Mouse (Mus musculus) MEL (cell line): ENCODE measurements at regions not wholly inside any gene's neighbourhood (a gene's known extent, or its start where the extent isn't known, plus 50 kb on each side); places are given as distances from the start of the nearest gene placed in this dataset.

Experiments
- DNase-seq: peaks from one replicate; pipeline ENCODE4 v3.0.0; 2011; ENCODE audit warnings: low read depth, low spot score
- H3K27ac ChIP-seq: 2 replicates; pipeline ENCODE4 v1.5.1; 2012; ENCODE audit warnings: low read depth, mild to moderate bottlenecking, control low read depth, low read length, moderate library complexity; ENCODE audit not compliant: control insufficient read depth
- H3K27me3 ChIP-seq, 2 experiments: fragments of 150-350 bp in 1 of 2; sonication (generic) in 1 of 2; 2 replicates each; pipeline ENCODE4 v1.6.1; 2012; ENCODE audit warnings: low read length in 2 of 2, mild to moderate bottlenecking in 2 of 2, improper control_type of control experiment in 1 of 2, moderate library complexity in 1 of 2; ENCODE audit not compliant: insufficient read depth in 2 of 2, control insufficient read depth in 1 of 2
- H3K36me3 ChIP-seq, 2 experiments: 2 replicates each; pipeline ENCODE4 v1.6.1; 2012 to 2014; ENCODE audit warnings: low read length in 2 of 2, improper control_type of control experiment in 1 of 2, inconsistent platforms in 1 of 2, mild to moderate bottlenecking in 1 of 2; ENCODE audit not compliant: insufficient read depth in 2 of 2, control insufficient read depth in 1 of 2
- H3K4me1 ChIP-seq, 2 experiments: fragments of 150-350 bp in 1 of 2; sonication (generic) in 1 of 2; 2 replicates each; pipeline ENCODE4 v1.6.1; 2012; ENCODE audit warnings: low read length in 2 of 2, improper control_type of control experiment in 1 of 2, mild to moderate bottlenecking in 1 of 2; ENCODE audit not compliant: insufficient read depth in 2 of 2, control insufficient read depth in 1 of 2
- H3K4me3 ChIP-seq, 2 experiments: fragments of 150-350 bp in 1 of 2; sonication (generic) in 1 of 2; 2 replicates each; pipeline ENCODE4 v1.5.1; 2012; ENCODE audit warnings: low read depth in 2 of 2, low read length in 2 of 2, mild to moderate bottlenecking in 2 of 2, moderate library complexity in 2 of 2, control low read depth in 1 of 2, improper control_type of control experiment in 1 of 2; ENCODE audit not compliant: control insufficient read depth in 1 of 2, insufficient read depth in 1 of 2
- H3K79me2 ChIP-seq: 2 replicates; pipeline ENCODE4 v1.6.1; 2012; ENCODE audit warnings: mild to moderate bottlenecking, low read length, moderate library complexity; ENCODE audit not compliant: control insufficient read depth, poor library complexity, insufficient read depth
- H3K9ac ChIP-seq: 2 replicates; pipeline ENCODE4 v1.6.1; 2012; ENCODE audit warnings: low read depth, mild to moderate bottlenecking, control low read depth, low read length, moderate library complexity; ENCODE audit not compliant: control insufficient read depth, poor library complexity, severe bottlenecking
- H3K9me3 ChIP-seq: fragments of 150-350 bp; sonication (generic); replicated peaks from 2 replicates; pipeline ENCODE4 v1.6.1; 2012; ENCODE audit warnings: mild to moderate bottlenecking, low read length, improper control_type of control experiment, moderate library complexity; ENCODE audit not compliant: insufficient read depth
- CHD1 ChIP-seq: IDR thresholded peaks from 2 replicates; pipeline ENCODE4 v1.6.1; 2012; ENCODE audit warnings: low read depth, mild to moderate bottlenecking, inconsistent platforms, low read length, improper control_type of control experiment
- CHD2 ChIP-seq: IDR thresholded peaks from 2 replicates; pipeline ENCODE4 v1.6.1; 2011; ENCODE audit warnings: low read length, improper control_type of control experiment
- ELF1 ChIP-seq: IDR thresholded peaks from 2 replicates; pipeline ENCODE4 v1.6.1; 2014; ENCODE audit warnings: low read depth, mild to moderate bottlenecking, inconsistent platforms, low read length, improper control_type of control experiment, moderate library complexity
- EP300 ChIP-seq, 2 experiments: IDR thresholded peaks; 2 replicates each; pipeline ENCODE4 v1.6.1; 2011; ENCODE audit warnings: improper control_type of control experiment in 2 of 2, low read length in 2 of 2, low read depth in 1 of 2, mild to moderate bottlenecking in 1 of 2
- GABPA ChIP-seq: IDR thresholded peaks from 2 replicates; pipeline ENCODE4 v1.6.1; 2012; ENCODE audit warnings: low read depth, mild to moderate bottlenecking, inconsistent platforms, low read length, improper control_type of control experiment, moderate library complexity
- JUND ChIP-seq: IDR thresholded peaks from 2 replicates; pipeline ENCODE4 v1.6.1; 2011; ENCODE audit warnings: low read depth, mild to moderate bottlenecking, improper control_type of control experiment, low read length
- KAT2A ChIP-seq: conservative IDR thresholded peaks from 2 replicates; pipeline ENCODE4 v1.6.1; 2012; ENCODE audit warnings: low read depth, low read length, improper control_type of control experiment, inconsistent platforms
- MAFK ChIP-seq: IDR thresholded peaks from 2 replicates; pipeline ENCODE4 v1.6.1; 2011; ENCODE audit warnings: low read depth, mild to moderate bottlenecking, low read length, improper control_type of control experiment, borderline replicate concordance
- MAX ChIP-seq: IDR thresholded peaks from 2 replicates; pipeline ENCODE4 v1.6.1; 2011; ENCODE audit warnings: low read length, improper control_type of control experiment
- MEF2A ChIP-seq: IDR thresholded peaks from 2 replicates; pipeline ENCODE4 v1.6.1; 2014; ENCODE audit warnings: low read depth, mild to moderate bottlenecking, inconsistent platforms, low read length, improper control_type of control experiment; ENCODE audit not compliant: poor library complexity, insufficient replicate concordance, severe bottlenecking; ENCODE audit errors: extremely low read depth
- MYB ChIP-seq: IDR thresholded peaks from 2 replicates; pipeline ENCODE4 v1.6.1; 2011; ENCODE audit warnings: mild to moderate bottlenecking, low read depth, low read length, improper control_type of control experiment
- NRF1 ChIP-seq: IDR thresholded peaks from 2 replicates; pipeline ENCODE4 v1.6.1; 2014; ENCODE audit warnings: low read depth, mild to moderate bottlenecking, inconsistent platforms, low read length, improper control_type of control experiment, moderate library complexity; ENCODE audit not compliant: poor library complexity, insufficient read depth, severe bottlenecking
- POLR2A ChIP-seq, 2 experiments: IDR thresholded peaks; 2 replicates each; pipeline ENCODE4 v1.6.1; 2011 to 2012; ENCODE audit warnings: low read length in 2 of 2, mild to moderate bottlenecking in 2 of 2, control low read depth in 1 of 2, improper control_type of control experiment in 1 of 2, low read depth in 1 of 2, moderate library complexity in 1 of 2; ENCODE audit not compliant: control insufficient read depth in 1 of 2, insufficient read depth in 1 of 2, poor library complexity in 1 of 2
- POLR2AphosphoS5 ChIP-seq: IDR thresholded peaks from 2 replicates; pipeline ENCODE4 v1.6.1; 2012; ENCODE audit warnings: low read depth, borderline replicate concordance, mild to moderate bottlenecking, inconsistent platforms, low read length, moderate library complexity, mixed read lengths
- RAD21 ChIP-seq: IDR thresholded peaks from 2 replicates; pipeline ENCODE4 v1.6.1; 2011; ENCODE audit warnings: mild to moderate bottlenecking, low read depth, low read length, improper control_type of control experiment
- RCOR1 ChIP-seq: IDR thresholded peaks from 2 replicates; pipeline ENCODE4 v1.6.1; 2012; ENCODE audit warnings: low read depth, mild to moderate bottlenecking, inconsistent platforms, low read length, improper control_type of control experiment
- TBP ChIP-seq: IDR thresholded peaks from 2 replicates; pipeline ENCODE4 v1.8.0; 2011; ENCODE audit warnings: low read depth, low read length, improper control_type of control experiment
- TCF12 ChIP-seq: IDR thresholded peaks from 2 replicates; pipeline ENCODE4 v1.6.1; 2014; ENCODE audit warnings: low read depth, mild to moderate bottlenecking, inconsistent platforms, low read length, improper control_type of control experiment, moderate library complexity
- UBTF ChIP-seq: IDR thresholded peaks from 2 replicates; pipeline ENCODE4 v1.6.1; 2012; ENCODE audit warnings: low read depth, mild to moderate bottlenecking, inconsistent platforms, low read length, improper control_type of control experiment, moderate library complexity, borderline replicate concordance; ENCODE audit not compliant: insufficient read depth
- USF1 ChIP-seq: IDR thresholded peaks from 2 replicates; pipeline ENCODE4 v1.6.1; 2014; ENCODE audit warnings: low read depth, mild to moderate bottlenecking, inconsistent platforms, low read length, improper control_type of control experiment, moderate library complexity
- USF2 ChIP-seq, 2 experiments: IDR thresholded peaks; 2 replicates each; pipeline ENCODE4 v1.6.1; 2011 to 2012; ENCODE audit warnings: improper control_type of control experiment in 2 of 2, low read length in 2 of 2, borderline replicate concordance in 1 of 2, inconsistent platforms in 1 of 2, low read depth in 1 of 2, mild to moderate bottlenecking in 1 of 2; ENCODE audit not compliant: insufficient read depth in 1 of 2
- ZC3H11A ChIP-seq: IDR thresholded peaks from 2 replicates; pipeline ENCODE4 v1.6.1; 2012; ENCODE audit warnings: low read depth, mild to moderate bottlenecking, inconsistent platforms, low read length, improper control_type of control experiment
- ZMIZ1 ChIP-seq: IDR thresholded peaks from 2 replicates; pipeline ENCODE4 v1.6.1; 2012; ENCODE audit warnings: low read depth, mild to moderate bottlenecking, inconsistent platforms, low read length, improper control_type of control experiment, moderate library complexity
- ZNF384 ChIP-seq: IDR thresholded peaks from 2 replicates; pipeline ENCODE4 v1.6.1; 2012; ENCODE audit warnings: low read depth, mild to moderate bottlenecking, inconsistent platforms, low read length, improper control_type of control experiment

- Histone ChIP-seq H3K36me3 (no peaks in the 10 kb centered on the region), H3K9me3 (no peaks in the 10 kb centered on the region), H3K79me2 (no peaks in the 10 kb centered on the region), H3K9ac (no peak overlapping the region), H3K27ac (no peak overlapping the region), H3K4me1 (no peaks in the 10 kb centered on the region), H3K4me3 (no peak overlapping the region), H3K27me3 (no peaks in the 10 kb centered on the region)
- TF ChIP-seq ZC3H11A, result no peak
- TF ChIP-seq ZNF384, result no peak
- no peak for TF ChIP-seq MAFK
- no peak for TF ChIP-seq MEF2A
- no peak for TF ChIP-seq GABPA
- no peak for TF ChIP-seq TBP
- no peak for TF ChIP-seq POLR2AphosphoS5
- TF ChIP-seq KAT2A, result no peak
- no peak for TF ChIP-seq ELF1
- no peak for TF ChIP-seq USF2 (IDR thresholded peaks at IDR 0.05; ENCODE audit: borderline replicate concordance in 1 of 2, insufficient read depth in 1 of 2, low read depth in 1 of 2, low read length in 2 of 2)
- TF ChIP-seq CHD1, result no peak
- no peak for TF ChIP-seq UBTF
- no peak for TF ChIP-seq RAD21
- no peak for TF ChIP-seq JUND
- no peak for TF ChIP-seq POLR2A (IDR thresholded peaks at IDR 0.05; ENCODE audit: control insufficient read depth in 1 of 2, insufficient read depth in 1 of 2, low read depth in 1 of 2, low read length in 2 of 2, poor library complexity in 1 of 2)
- no peak for TF ChIP-seq EP300 (IDR thresholded peaks at IDR 0.05; ENCODE audit: low read depth in 1 of 2, low read length in 2 of 2)
- TF ChIP-seq CHD2, result no peak
- TF ChIP-seq NRF1, result no peak
- no peak for TF ChIP-seq TCF12
- no peak for TF ChIP-seq RCOR1
- no peak for DNase-seq
Observed at GRCm38 (mm10) chr16:78688251-78688650, 111.7 kb upstream of the D16Ertd472e start.

DNA sequence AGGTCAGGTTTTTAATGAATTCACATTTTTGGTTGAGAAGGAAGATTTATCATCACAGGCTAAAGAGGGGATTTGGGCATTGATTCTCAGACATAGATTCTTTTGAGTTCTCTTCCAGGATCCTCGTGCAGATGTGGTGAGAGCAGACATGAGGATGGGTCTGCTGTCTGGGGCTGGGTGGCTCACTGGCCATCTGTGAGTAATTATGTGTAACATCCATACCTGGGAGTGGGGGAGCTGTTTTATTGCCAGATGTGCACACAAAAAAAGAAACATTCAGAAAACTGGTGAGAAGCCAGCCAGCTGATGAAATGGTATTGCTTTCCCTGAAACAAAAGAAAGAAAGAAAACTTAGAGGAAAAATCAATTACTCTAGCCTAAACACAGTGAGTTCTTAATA is 108.7 kb upstream of the D16Ertd472e start:
- Histone ChIP-seq H3K4me1 (no peaks in the 10 kb centered on the region), H3K27ac (no peak overlapping the region), H3K27me3 (no peaks in the 10 kb centered on the region), H3K4me3 (no peak overlapping the region), H3K79me2 (no peaks in the 10 kb centered on the region), H3K9me3 (no peaks in the 10 kb centered on the region), H3K9ac (no peak overlapping the region), H3K36me3 (no peaks in the 10 kb centered on the region)
- no peak for DNase-seq
- TF ChIP-seq GABPA (no peak), MAX (no peak), POLR2A (IDR thresholded peaks at IDR 0.05; ENCODE audit: control insufficient read depth in 1 of 2, insufficient read depth in 1 of 2, low read depth in 1 of 2, low read length in 2 of 2, poor library complexity in 1 of 2) (no peak), MYB (no peak), JUND (no peak), EP300 (IDR thresholded peaks at IDR 0.05; ENCODE audit: low read depth in 1 of 2, low read length in 2 of 2) (no peak), ZMIZ1 (no peak), USF1 (no peak), USF2 (IDR thresholded peaks at IDR 0.05; ENCODE audit: borderline replicate concordance in 1 of 2, insufficient read depth in 1 of 2, low read depth in 1 of 2, low read length in 2 of 2) (no peak), NRF1 (no peak), ELF1 (no peak)
